Mouse (Mus musculus) liver, adult 2 months (tissue): ENCODE data around the gene Tmprss3. TPM values are rescaled to one million over a fixed set of nuclear protein-coding genes. Genes with fewer than 3 reads are reported as not detected.

Experiments
- DNase-seq: peaks from one replicate; pipeline ENCODE4 v3.0.0-alpha.2; 2011; ENCODE audit warnings: low read depth, low spot score; ENCODE audit errors: extremely low read depth
- H3K27ac ChIP-seq: fragments of 200-500 bp; replicated peaks from 2 replicates; pipeline ENCODE4 v1.5.1; 2012; ENCODE audit warnings: low read depth, mild to moderate bottlenecking, control low read depth, inconsistent platforms, low read length; ENCODE audit not compliant: insufficient read depth
- H3K27me3 ChIP-seq: fragments of 200-500 bp; 2 replicates; pipeline ENCODE4 v1.6.1; 2012; ENCODE audit warnings: mild to moderate bottlenecking, moderate library complexity, low read length, inconsistent platforms; ENCODE audit not compliant: control insufficient read depth, insufficient read depth
- H3K36me3 ChIP-seq: fragments of 200-500 bp; 2 replicates; pipeline ENCODE4 v1.6.1; 2012; ENCODE audit warnings: low read length, inconsistent platforms; ENCODE audit not compliant: control insufficient read depth, insufficient read depth
- H3K4me1 ChIP-seq: fragments of 200-500 bp; 2 replicates; pipeline ENCODE4 v1.6.1; 2011; ENCODE audit warnings: low read length; ENCODE audit not compliant: control insufficient read depth, insufficient read depth
- H3K4me3 ChIP-seq: fragments of 200-500 bp; 2 replicates; pipeline ENCODE4 v1.5.1; 2011; ENCODE audit warnings: low read depth, mild to moderate bottlenecking, control low read depth, low read length, moderate library complexity; ENCODE audit not compliant: insufficient read depth
- H3K79me2 ChIP-seq: fragments of 200-500 bp; 2 replicates; pipeline ENCODE4 v1.6.1; 2012; ENCODE audit warnings: inconsistent platforms, mild to moderate bottlenecking, low read length, moderate library complexity; ENCODE audit not compliant: control insufficient read depth, insufficient read depth
- H3K9ac ChIP-seq: fragments of 200-500 bp; 2 replicates; pipeline ENCODE4 v1.6.1; 2012; ENCODE audit warnings: low read depth, mild to moderate bottlenecking, control low read depth, inconsistent platforms, low read length
- CTCF ChIP-seq: fragments of 200-500 bp; IDR thresholded peaks from 2 replicates; pipeline ENCODE4 v1.5.1; 2011; ENCODE audit warnings: low read depth, low read length, control low read depth
- POLR2A ChIP-seq: fragments of 200-500 bp; IDR thresholded peaks from 2 replicates; pipeline ENCODE4 v1.6.1; 2011; ENCODE audit warnings: low read length, control low read depth; ENCODE audit not compliant: insufficient read depth; ENCODE audit errors: extremely low read depth
- WGBS: fragments of 180-500 bp; shearing (Covaris S2); methylation state at CpG from one replicate; pipeline ENCODE4 v1.1.7; 2018; 5-methylcytosine and 5-hydroxymethylcytosine counted together
- polyA plus RNA-seq: library from polyadenylated mRNA; depleted of rRNA; stranded (reverse); fragments of >200 nt; gene quantifications from 2 replicates; pipeline ENCODE4 v1.2.3, GENCODE M21; 2012
- total RNA-seq: library from RNA; depleted of rRNA; stranded (reverse); fragments of >200 nt; gene quantifications from 2 replicates; pipeline ENCODE4 v1.2.3, GENCODE M21; 2014

The Tmprss3 gene
- total and polyA plus RNA-seq, 2 experiments, result not detected

GRCm38 (mm10) chr17:31153785-31154184, 45.0 kb downstream of the Tmprss3 start:
- WGBS, result 71% methylated on average over 8 of the region's 8 CpGs
- H3K4me3 ChIP-seq, result no peak overlapping the region

GRCm38 (mm10) chr17:31152966-31153499, 45.7 kb downstream of the Tmprss3 start:
- peak; percentile 66 for DNase-seq
- TF ChIP-seq CTCF, result no peak
- TF ChIP-seq POLR2A, result no peak
- Histone ChIP-seq H3K27me3 (no peaks in the 10 kb centered on the region), H3K27ac (peak overlapping the region; percentile 92), H3K79me2 (no peaks in the 10 kb centered on the region), H3K4me1 (peaks cover 6% of the 10 kb centered on the region), H3K9ac (peak overlapping the region; percentile 73), H3K36me3 (0 out of 2 replicates have a peak, but pooled peaks cover 2% of the 10 kb centered on the region), H3K4me3 (peak overlapping the region; percentile 51)
- WGBS, result 31% methylated on average over 9 of the region's 9 CpGs

More at GRCm38 (mm10) chr17:31153785-31154184, 45.0 kb downstream of the Tmprss3 start:
- Histone ChIP-seq H3K27ac (no peak overlapping the region), H3K4me1 (peaks cover 6% of the 10 kb centered on the region), H3K79me2 (no peaks in the 10 kb centered on the region), H3K36me3 (0 out of 2 replicates have a peak, but pooled peaks cover 2% of the 10 kb centered on the region), H3K27me3 (no peaks in the 10 kb centered on the region), H3K9ac (no peak overlapping the region)
- TF ChIP-seq POLR2A, result no peak
- no peak for TF ChIP-seq CTCF
- DNase-seq, result no peak

- H3K9ac ChIP-seq, result peak overlapping the region; percentile 73
- peaks cover 6% of the 10 kb centered on the region for H3K4me1 ChIP-seq
- H3K4me3 ChIP-seq, result peak overlapping the region; percentile 51
- DNase-seq, result peak; percentile 98
- H3K27ac ChIP-seq, result peak overlapping the region; percentile 92
- 0 out of 2 replicates have a peak, but pooled peaks cover 2% of the 10 kb centered on the region for H3K36me3 ChIP-seq
- TF ChIP-seq CTCF (no peak), POLR2A (no peak)
- H3K27me3 ChIP-seq, result no peaks in the 10 kb centered on the region
- no peaks in the 10 kb centered on the region for H3K79me2 ChIP-seq
- WGBS, result 23% methylated on average over 5 of the region's 5 CpGs
Measured at GRCm38 (mm10) chr17:31152512-31152911, 46.3 kb downstream of the Tmprss3 start.

- Histone ChIP-seq H3K27me3 (no peaks in the 10 kb centered on the region), H3K4me1 (no peaks in the 10 kb centered on the region), H3K27ac (no peak overlapping the region), H3K79me2 (no peaks in the 10 kb centered on the region), H3K9ac (no peak overlapping the region), H3K36me3 (no peaks in the 10 kb centered on the region), H3K4me3 (no peak overlapping the region)
- peak; percentile 29 for DNase-seq
- WGBS, result 59% methylated on average over 9 of the region's 9 CpGs
- TF ChIP-seq CTCF (no peak), POLR2A (no peak)
Measured at GRCm38 (mm10) chr17:31145998-31146397, 52.8 kb downstream of the Tmprss3 start.

GRCm38 (mm10) chr17:31144040-31145037, 54.4 kb downstream of the Tmprss3 start, which contains the start of gene Tff2:
Gene Tff2, minus strand, starts transcription at chr17:31144282.
- Histone ChIP-seq H3K4me1 (no peaks in the 10 kb centered on the region), H3K36me3 (no peaks in the 10 kb centered on the region), H3K27me3 (no peaks in the 10 kb centered on the region), H3K9ac (no peak within 1 kb of the TSS), H3K4me3 (no peak within 1 kb of the TSS), H3K79me2 (no peaks in the 10 kb centered on the region), H3K27ac (no peak within 1 kb of the TSS)
- TF ChIP-seq POLR2A, result no peak
- no peak for TF ChIP-seq CTCF
- 70% methylated on average over 15 of the region's 15 CpGs for WGBS
- no peak for DNase-seq

GRCm38 (mm10) chr17:31142116-31142515, 56.7 kb downstream of the Tmprss3 start:
- H3K27ac ChIP-seq, result no peak overlapping the region
- no peaks in the 10 kb centered on the region for H3K36me3 ChIP-seq
- H3K79me2 ChIP-seq, result no peaks in the 10 kb centered on the region
- TF ChIP-seq POLR2A (no peak), CTCF (no peak)
- no peak for DNase-seq
- H3K4me1 ChIP-seq, result no peaks in the 10 kb centered on the region
- no peak overlapping the region for H3K4me3 ChIP-seq
- no peak overlapping the region for H3K9ac ChIP-seq
- 97% methylated on average over 7 of the region's 7 CpGs for WGBS
- H3K27me3 ChIP-seq, result no peaks in the 10 kb centered on the region
